Mouse (Mus musculus) intestine, embryonic 15.5 days (tissue): ENCODE measurements at regions not wholly inside any gene's neighbourhood (a gene's known extent, or its start where the extent isn't known, plus 50 kb on each side); places are given as distances from the start of the nearest gene placed in this dataset.

Experiments used
- ATAC-seq: fragments of 200-750 bp; cut with Nextera tagmentation; 2 replicates; pipeline ENCODE4 v1.8.0; 2017; ENCODE audit warnings: moderate TSS enrichment, moderate library complexity
- H3K27ac ChIP-seq: fragments of 300-500 bp; sonication (generic); 2 replicates; pipeline ENCODE4 v1.5.1; 2015; ENCODE audit warnings: mild to moderate bottlenecking, inconsistent platforms
- H3K27me3 ChIP-seq: fragments of 300-500 bp; sonication (generic); replicated peaks from 2 replicates; pipeline ENCODE4 v1.6.1; 2015; ENCODE audit warnings: inconsistent platforms
- H3K36me3 ChIP-seq: fragments of 300-500 bp; sonication (generic); 2 replicates; pipeline ENCODE4 v1.6.1; 2015; ENCODE audit warnings: inconsistent platforms
- H3K4me1 ChIP-seq: fragments of 300-500 bp; sonication (generic); replicated peaks from 2 replicates; pipeline ENCODE4 v1.6.1; 2015; ENCODE audit warnings: inconsistent platforms
- H3K4me2 ChIP-seq: fragments of 300-500 bp; sonication (generic); replicated peaks from 2 replicates; pipeline ENCODE4 v1.6.1; 2015; ENCODE audit warnings: mild to moderate bottlenecking, inconsistent platforms
- H3K4me3 ChIP-seq: fragments of 300-500 bp; sonication (generic); replicated peaks from 2 replicates; pipeline ENCODE4 v1.5.1; 2015; ENCODE audit warnings: inconsistent platforms
- H3K9ac ChIP-seq: fragments of 300-500 bp; sonication (generic); 2 replicates; pipeline ENCODE4 v1.6.1; 2015; ENCODE audit warnings: inconsistent platforms
- H3K9me3 ChIP-seq: fragments of 300-500 bp; sonication (generic); 2 replicates; pipeline ENCODE4 v1.6.1; 2016; ENCODE audit warnings: inconsistent platforms
- WGBS: fragments of 180-500 bp; shearing (Covaris S2); methylation state at CpG from one replicate; pipeline ENCODE4 v1.1.7; 2015; 5-methylcytosine and 5-hydroxymethylcytosine counted together

- H3K9ac ChIP-seq, result no peak overlapping the region
- H3K4me2 ChIP-seq, result no peak overlapping the region
- 32% methylated on average over 1 of the region's 1 CpGs for WGBS
- H3K4me1 ChIP-seq, result no peaks in the 10 kb centered on the region
- no peak for ATAC-seq
- no peaks in the 10 kb centered on the region for H3K9me3 ChIP-seq
- no peak overlapping the region for H3K27ac ChIP-seq
- no peak overlapping the region for H3K4me3 ChIP-seq
- H3K27me3 ChIP-seq, result no peaks in the 10 kb centered on the region
- H3K36me3 ChIP-seq, result no peaks in the 10 kb centered on the region
Measured at GRCm38 (mm10) chr16:63229135-63229534, 375.0 kb downstream of the Pros1 start.

- no peak for ATAC-seq
- Histone ChIP-seq H3K4me1 (no peaks in the 10 kb centered on the region), H3K4me3 (no peak overlapping the region), H3K27ac (no peak overlapping the region), H3K36me3 (no peaks in the 10 kb centered on the region), H3K9ac (no peak overlapping the region), H3K27me3 (no peaks in the 10 kb centered on the region), H3K9me3 (no peaks in the 10 kb centered on the region), H3K4me2 (no peak overlapping the region)
- WGBS, result 59% methylated on average over 3 of the region's 3 CpGs
Measured at GRCm38 (mm10) chr16:63229567-63229966, 375.5 kb downstream of the Pros1 start.

- Histone ChIP-seq H3K27ac (no peak overlapping the region), H3K9ac (no peak overlapping the region), H3K27me3 (no peaks in the 10 kb centered on the region), H3K4me2 (no peak overlapping the region), H3K36me3 (no peaks in the 10 kb centered on the region), H3K4me3 (no peak overlapping the region), H3K9me3 (no peaks in the 10 kb centered on the region), H3K4me1 (no peaks in the 10 kb centered on the region)
- ATAC-seq, result no peak
- WGBS, result 29% methylated on average over 5 of the region's 5 CpGs
Measured at GRCm38 (mm10) chr16:63270173-63270572, 416.1 kb downstream of the Pros1 start.

GRCm38 (mm10) chr16:63277556-63277955, 423.4 kb downstream of the Pros1 start:
- 60% methylated on average over 1 of the region's 1 CpGs for WGBS
- no peaks in the 10 kb centered on the region for H3K9me3 ChIP-seq
- H3K4me1 ChIP-seq, result no peaks in the 10 kb centered on the region
- H3K9ac ChIP-seq, result no peak overlapping the region
- no peak for ATAC-seq
- H3K4me2 ChIP-seq, result no peak overlapping the region
- no peak overlapping the region for H3K4me3 ChIP-seq
- H3K36me3 ChIP-seq, result no peaks in the 10 kb centered on the region
- H3K27ac ChIP-seq, result no peak overlapping the region
- H3K27me3 ChIP-seq, result no peaks in the 10 kb centered on the region

GRCm38 (mm10) chr16:63278259-63278697, 424.2 kb downstream of the Pros1 start:
- no peak overlapping the region for H3K9ac ChIP-seq
- no peaks in the 10 kb centered on the region for H3K36me3 ChIP-seq
- no peak overlapping the region for H3K4me3 ChIP-seq
- H3K27ac ChIP-seq, result no peak overlapping the region
- 67% methylated on average over 2 of the region's 2 CpGs for WGBS
- no peaks in the 10 kb centered on the region for H3K4me1 ChIP-seq
- no peak overlapping the region for H3K4me2 ChIP-seq
- ATAC-seq, result 0 out of 2 replicates have a peak, but pooled peaks have one; percentile 20
- H3K27me3 ChIP-seq, result no peaks in the 10 kb centered on the region
- H3K9me3 ChIP-seq, result no peaks in the 10 kb centered on the region

GRCm38 (mm10) chr16:63287655-63288054, 433.5 kb downstream of the Pros1 start:
- Histone ChIP-seq H3K4me1 (no peaks in the 10 kb centered on the region), H3K27ac (no peak overlapping the region), H3K9ac (no peak overlapping the region), H3K4me2 (no peak overlapping the region), H3K4me3 (no peak overlapping the region), H3K36me3 (no peaks in the 10 kb centered on the region), H3K9me3 (no peaks in the 10 kb centered on the region), H3K27me3 (no peaks in the 10 kb centered on the region)
- 0 out of 2 replicates have a peak, but pooled peaks have one; percentile 23 for ATAC-seq
- WGBS, result 56% methylated on average over 7 of the region's 7 CpGs

- 92% methylated on average over 1 of the region's 1 CpGs for WGBS
- no peak overlapping the region for H3K9ac ChIP-seq
- H3K4me3 ChIP-seq, result no peak overlapping the region
- H3K27me3 ChIP-seq, result no peaks in the 10 kb centered on the region
- H3K27ac ChIP-seq, result no peak overlapping the region
- H3K4me1 ChIP-seq, result no peaks in the 10 kb centered on the region
- no peak overlapping the region for H3K4me2 ChIP-seq
- ATAC-seq, result no peak
- H3K9me3 ChIP-seq, result no peaks in the 10 kb centered on the region
- H3K36me3 ChIP-seq, result no peaks in the 10 kb centered on the region
Measured at GRCm38 (mm10) chr16:63311676-63312075, 457.6 kb downstream of the Pros1 start.

- Histone ChIP-seq H3K27me3 (no peaks in the 10 kb centered on the region), H3K4me2 (no peak overlapping the region), H3K27ac (no peak overlapping the region), H3K9ac (no peak overlapping the region), H3K4me1 (no peaks in the 10 kb centered on the region), H3K4me3 (no peak overlapping the region), H3K9me3 (no peaks in the 10 kb centered on the region), H3K36me3 (no peaks in the 10 kb centered on the region)
- WGBS, result 66% methylated on average over 1 of the region's 1 CpGs
- ATAC-seq, result no peak
Measured at GRCm38 (mm10) chr16:63313544-63313943, 459.4 kb downstream of the Pros1 start.

GRCm38 (mm10) chr16:63319602-63320001, 465.5 kb downstream of the Pros1 start:
- Histone ChIP-seq H3K36me3 (no peaks in the 10 kb centered on the region), H3K9me3 (no peaks in the 10 kb centered on the region), H3K27ac (no peak overlapping the region), H3K9ac (no peak overlapping the region), H3K4me2 (no peak overlapping the region), H3K4me3 (no peak overlapping the region), H3K27me3 (no peaks in the 10 kb centered on the region), H3K4me1 (no peaks in the 10 kb centered on the region)
- ATAC-seq, result peak; percentile 63; the same call in 1 of the 2 replicates
- 39% methylated on average over 5 of the region's 5 CpGs for WGBS

GRCm38 (mm10) chr16:63351511-63352125, 497.5 kb downstream of the Pros1 start:
- 87% methylated on average over 6 of the region's 6 CpGs for WGBS
- no peak overlapping the region for H3K4me2 ChIP-seq
- H3K36me3 ChIP-seq, result no peaks in the 10 kb centered on the region
- no peak overlapping the region for H3K9ac ChIP-seq
- ATAC-seq, result no peak
- H3K4me1 ChIP-seq, result no peaks in the 10 kb centered on the region
- no peaks in the 10 kb centered on the region for H3K9me3 ChIP-seq
- no peak overlapping the region for H3K27ac ChIP-seq
- no peaks in the 10 kb centered on the region for H3K27me3 ChIP-seq
- H3K4me3 ChIP-seq, result no peak overlapping the region

- Histone ChIP-seq H3K27me3 (no peaks in the 10 kb centered on the region), H3K4me3 (no peak overlapping the region), H3K4me2 (no peak overlapping the region), H3K9me3 (no peaks in the 10 kb centered on the region), H3K36me3 (no peaks in the 10 kb centered on the region), H3K27ac (no peak overlapping the region), H3K4me1 (no peaks in the 10 kb centered on the region), H3K9ac (no peak overlapping the region)
- 84% methylated on average over 5 of the region's 5 CpGs for WGBS
- ATAC-seq, result no peak
Measured at GRCm38 (mm10) chr16:63369868-63370267, 494.1 kb downstream of the Epha3 start.

- Histone ChIP-seq H3K27me3 (no peaks in the 10 kb centered on the region), H3K9ac (no peak overlapping the region), H3K36me3 (no peaks in the 10 kb centered on the region), H3K4me2 (no peak overlapping the region), H3K4me1 (no peaks in the 10 kb centered on the region), H3K4me3 (no peak overlapping the region), H3K27ac (no peak overlapping the region), H3K9me3 (no peaks in the 10 kb centered on the region)
- no peak for ATAC-seq
- 74% methylated on average over 5 of the region's 5 CpGs for WGBS
Measured at GRCm38 (mm10) chr16:63371275-63371674, 492.7 kb downstream of the Epha3 start.

- WGBS, result 84% methylated on average over 1 of the region's 1 CpGs
- H3K4me2 ChIP-seq, result no peak overlapping the region
- no peak for ATAC-seq
Measured at GRCm38 (mm10) chr16:63404976-63405375, 459.0 kb downstream of the Epha3 start.

More at GRCm38 (mm10) chr16:63404976-63405375, 459.0 kb downstream of the Epha3 start:
- Histone ChIP-seq H3K27me3 (no peaks in the 10 kb centered on the region), H3K9ac (no peak overlapping the region), H3K4me1 (no peaks in the 10 kb centered on the region), H3K27ac (no peak overlapping the region), H3K9me3 (no peaks in the 10 kb centered on the region), H3K4me3 (no peak overlapping the region), H3K36me3 (no peaks in the 10 kb centered on the region)
